Mouse (Mus musculus) left cerebral cortex, adult 11 months (tissue): ENCODE results near the gene Nsl1.

Source experiments
- DNase-seq: peaks from one replicate; pipeline ENCODE4 v3.0.0; 2022; ENCODE audit warnings: low spot score

The Nsl1 gene

GRCm38 (mm10) chr1:191054870-191055532, 7.8 kb upstream of the Nsl1 start:
- DNase-seq, result no peak

- no peak for DNase-seq
These were observed 7.3 kb upstream of the Nsl1 start for GRCm38 (mm10) chr1:191055533-191055873.

- DNase-seq, result no peak
These were observed 5.4 kb upstream of the Nsl1 start for GRCm38 (mm10) chr1:191057461-191057860.

GRCm38 (mm10) chr1:191062241-191062780, 501 bp upstream of the Nsl1 start:
- DNase-seq, result no peak

- no peak for DNase-seq
These were observed 888 bp downstream of the Nsl1 start for GRCm38 (mm10) chr1:191063700-191064099.

DNA sequence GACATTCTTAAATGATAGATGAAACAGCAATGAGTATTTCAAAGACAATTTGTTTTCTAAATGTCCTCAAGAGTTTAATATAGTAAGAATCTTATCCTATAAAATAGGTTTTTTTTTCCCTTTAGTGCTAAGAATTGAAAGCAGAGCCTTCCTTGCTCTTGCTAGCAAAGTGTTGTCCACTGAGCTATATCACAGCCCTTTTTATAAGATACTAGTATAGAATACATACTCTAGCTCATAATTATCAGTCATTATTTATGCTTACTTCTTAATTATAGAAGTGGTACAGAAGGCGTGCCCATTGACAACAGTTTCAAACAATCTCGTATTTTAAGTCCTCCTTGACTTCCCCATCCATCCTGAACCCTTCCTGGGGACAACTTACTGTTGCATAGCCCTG, 1.7 kb downstream of the Nsl1 start:
- DNase-seq, result no peak

- no peak for DNase-seq
These were observed 2.4 kb downstream of the Nsl1 start for GRCm38 (mm10) chr1:191065188-191065587.

GRCm38 (mm10) chr1:191068377-191068776, 5.6 kb downstream of the Nsl1 start:
- DNase-seq, result no peak

- DNase-seq, result no peak
These were observed 7.4 kb downstream of the Nsl1 start for GRCm38 (mm10) chr1:191070259-191070658.

- DNase-seq, result no peak
These were observed 8.8 kb downstream of the Nsl1 start for GRCm38 (mm10) chr1:191071613-191072012.

GRCm38 (mm10) chr1:191072329-191072913, 9.6 kb downstream of the Nsl1 start:
- no peak for DNase-seq

DNA sequence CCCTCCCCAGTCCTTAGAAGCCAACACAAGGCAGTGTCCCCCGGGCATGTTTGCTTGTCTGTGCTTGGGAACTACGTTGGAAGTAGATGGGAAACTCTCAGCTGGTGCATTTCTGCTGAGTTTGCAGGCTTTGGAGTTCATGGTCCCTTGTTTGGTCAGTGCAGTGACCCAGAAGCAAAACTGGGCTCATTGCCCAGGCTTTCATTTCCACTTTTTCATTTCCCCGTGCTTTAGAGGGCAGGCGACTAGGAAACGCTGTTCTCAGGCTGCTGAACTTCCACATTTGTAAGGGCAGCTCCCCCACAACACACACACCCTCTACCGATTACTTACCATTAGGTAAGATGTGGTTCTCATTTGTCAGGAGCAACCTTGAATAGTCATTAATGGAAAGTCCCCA, 10.2 kb downstream of the Nsl1 start:
- peak; percentile 26 for DNase-seq

DNA sequence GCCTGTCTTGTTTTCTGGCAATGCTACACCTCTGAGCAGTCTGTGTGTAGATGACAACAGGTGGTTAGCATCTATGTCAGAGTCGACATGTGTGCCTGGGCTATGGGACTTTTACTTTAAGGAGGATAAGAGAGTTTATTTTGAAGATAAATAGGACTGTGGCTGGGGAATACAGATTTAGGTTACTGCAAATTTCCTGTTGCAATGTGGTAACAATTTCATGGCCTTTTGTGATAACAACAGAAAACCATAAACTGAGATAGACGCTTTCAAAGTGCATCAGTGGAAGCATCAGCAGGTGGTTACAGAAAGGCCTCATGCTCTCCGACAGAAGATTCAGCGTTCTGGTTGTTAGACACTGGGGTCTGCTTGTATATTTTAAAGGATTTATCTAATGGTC, 10.7 kb downstream of the Nsl1 start:
- no peak for DNase-seq

GRCm38 (mm10) chr1:191075199-191075883, 12.5 kb downstream of the Nsl1 start:
- no peak for DNase-seq

DNA sequence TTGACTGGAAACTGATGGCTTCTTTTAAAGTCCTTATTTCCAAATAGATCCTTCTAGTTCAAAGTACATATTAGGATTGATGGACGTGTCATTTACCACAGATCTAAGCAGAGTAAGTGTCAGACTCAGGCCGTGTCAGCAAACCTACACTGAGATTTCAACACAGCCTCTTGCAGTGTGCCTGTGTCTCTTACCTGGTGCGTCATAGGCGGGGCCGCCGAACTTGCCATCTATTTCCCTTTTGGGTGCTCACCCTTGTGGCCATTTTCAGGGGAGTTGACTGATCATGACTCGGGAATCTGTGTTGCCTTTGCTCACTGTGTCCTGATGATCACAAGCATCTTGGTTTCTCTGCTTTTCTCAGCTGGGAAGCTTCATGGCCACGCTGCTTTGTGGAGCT, 20.4 kb downstream of the Nsl1 start:
- DNase-seq, result no peak

- no peak for DNase-seq
These were observed 22.2 kb downstream of the Nsl1 start for GRCm38 (mm10) chr1:191084951-191085559.

- no peak for DNase-seq
These were observed 22.8 kb downstream of the Nsl1 start for GRCm38 (mm10) chr1:191085597-191085996.

GRCm38 (mm10) chr1:191086304-191086878, 23.6 kb downstream of the Nsl1 start:
- DNase-seq, result no peak

GRCm38 (mm10) chr1:191086960-191087359, 24.1 kb downstream of the Nsl1 start:
- no peak for DNase-seq

DNA sequence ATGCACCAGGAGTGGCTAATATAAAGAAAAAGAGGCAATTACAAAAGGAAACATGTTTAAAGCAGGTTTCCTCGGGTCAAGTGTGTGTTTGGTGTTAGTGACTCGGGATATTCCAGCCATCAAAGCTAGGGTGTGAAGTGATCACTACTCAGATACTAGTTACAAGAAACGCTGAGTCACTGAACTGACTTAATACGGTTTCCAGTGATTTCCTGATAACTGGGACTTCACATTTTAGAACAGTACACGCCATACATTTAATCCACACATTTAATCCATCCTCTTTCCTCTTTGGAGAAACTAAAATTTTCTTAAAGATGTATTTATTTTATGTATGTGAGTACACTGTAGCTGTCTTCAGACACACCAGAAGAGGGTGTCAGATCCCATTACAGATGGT, 25.1 kb downstream of the Nsl1 start:
- no peak for DNase-seq

DNA sequence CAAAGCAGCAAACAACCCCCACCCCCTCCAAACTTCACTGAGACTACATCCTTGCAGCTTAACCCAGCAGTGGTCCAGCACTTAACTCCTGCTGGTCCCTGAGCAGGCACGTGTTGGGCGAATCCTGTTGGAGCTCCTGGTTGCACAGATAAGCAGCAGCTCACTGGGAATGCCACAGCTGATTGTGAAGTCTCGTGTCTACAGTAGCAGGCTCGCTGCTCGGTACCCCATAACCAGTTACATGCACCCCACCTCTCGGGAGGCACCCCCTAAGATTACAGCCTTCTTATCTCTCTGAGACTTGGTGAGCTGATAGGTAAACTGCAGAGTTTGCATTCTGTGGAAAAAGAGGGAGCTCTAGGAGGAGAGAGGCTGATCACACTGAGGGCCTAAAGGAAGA, 26.5 kb downstream of the Nsl1 start:
- no peak for DNase-seq

GRCm38 (mm10) chr1:191092050-191092449, 29.2 kb downstream of the Nsl1 start:
- no peak for DNase-seq

- DNase-seq, result peak; percentile 59
These were observed 30.8 kb downstream of the Nsl1 start for GRCm38 (mm10) chr1:191093578-191093977.
